Mouse (Mus musculus) CH12.LX (cell line): Measurements from ENCODE around the gene Tnfrsf9. TPM values are rescaled to one million over a fixed set of nuclear protein-coding genes. Genes with fewer than 3 reads are reported as not detected.

ENCODE experiments used
- DNase-seq: peaks from one replicate; pipeline ENCODE4 v3.0.0-alpha.2; 2013; ENCODE audit errors: extremely low read depth
- H3K27ac ChIP-seq: 2 replicates; pipeline ENCODE4 v1.5.1; 2012; ENCODE audit warnings: low read depth, mild to moderate bottlenecking, control low read depth, moderate library complexity; ENCODE audit not compliant: insufficient read depth
- H3K27me3 ChIP-seq: replicated peaks from 2 replicates; pipeline ENCODE3; 2012; ENCODE audit warnings: inconsistent platforms
- H3K36me3 ChIP-seq, 2 experiments: replicated peaks in 1 of 2; 2 replicates each; pipeline versions ENCODE3 to v1.6.1; 2012; ENCODE audit warnings: inconsistent platforms in 1 of 2, low read length in 1 of 2, mild to moderate bottlenecking in 1 of 2, mixed read lengths in 1 of 2, moderate library complexity in 1 of 2; ENCODE audit not compliant: control insufficient read depth in 1 of 2, insufficient read depth in 1 of 2
- H3K4me1 ChIP-seq, 2 experiments: 2 replicates each; pipeline ENCODE4 v1.6.1; 2012; ENCODE audit warnings: inconsistent platforms in 1 of 2, moderate library complexity in 1 of 2; ENCODE audit not compliant: insufficient read depth in 2 of 2, control insufficient read depth in 1 of 2
- H3K4me2 ChIP-seq: 2 replicates; pipeline ENCODE4 v1.6.1; 2012; ENCODE audit warnings: low read depth, mild to moderate bottlenecking, control low read depth; ENCODE audit not compliant: poor library complexity, insufficient read depth, severe bottlenecking
- H3K4me3 ChIP-seq, 3 experiments: fragments of 150-350 bp in 1 of 3; sonication (generic) in 1 of 3; replicated peaks in 1 of 3; 2 replicates each; pipeline versions ENCODE3 to v1.5.1; 2011 to 2012; ENCODE audit warnings: low read depth in 2 of 3, low read length in 2 of 3, mild to moderate bottlenecking in 2 of 3, moderate library complexity in 2 of 3, control low read depth in 1 of 3, improper control_type of control experiment in 1 of 3, inconsistent platforms in 1 of 3, mixed read lengths in 1 of 3; ENCODE audit not compliant: poor library complexity in 1 of 3
- H3K79me2 ChIP-seq: replicated peaks from 2 replicates; pipeline ENCODE4 v1.6.1; 2012; ENCODE audit warnings: mild to moderate bottlenecking, moderate library complexity; ENCODE audit not compliant: control insufficient read depth, poor library complexity, insufficient read depth, severe bottlenecking; ENCODE audit errors: extremely low read depth
- H3K9ac ChIP-seq: 2 replicates; pipeline ENCODE4 v1.6.1; 2012; ENCODE audit warnings: low read depth, mild to moderate bottlenecking, control low read depth, moderate library complexity; ENCODE audit not compliant: insufficient read depth
- H3K9me3 ChIP-seq: replicated peaks from 2 replicates; pipeline ENCODE3; 2012; ENCODE audit warnings: low read length, inconsistent platforms, mixed read lengths
- BHLHE40 ChIP-seq: IDR thresholded peaks from 2 replicates; pipeline ENCODE4 v1.6.1; 2011; ENCODE audit warnings: mild to moderate bottlenecking, low read depth, low read length, improper control_type of control experiment
- CHD1 ChIP-seq: IDR thresholded peaks from 2 replicates; pipeline ENCODE4 v1.6.1; 2012; ENCODE audit warnings: low read depth, low read length, improper control_type of control experiment, inconsistent platforms
- CTCF ChIP-seq, 2 experiments: IDR thresholded peaks in 1 of 2; conservative IDR thresholded peaks in 1 of 2; 2 replicates each; pipeline ENCODE4 v1.5.1; 2011 to 2012; ENCODE audit warnings: low read depth in 2 of 2, low read length in 2 of 2, improper control_type of control experiment in 1 of 2, inconsistent platforms in 1 of 2, mild to moderate bottlenecking in 1 of 2, moderate library complexity in 1 of 2
- ELF1 ChIP-seq: IDR thresholded peaks from 2 replicates; pipeline ENCODE4 v1.6.1; 2014; ENCODE audit warnings: low read depth, mild to moderate bottlenecking, inconsistent platforms, low read length, improper control_type of control experiment
- EP300 ChIP-seq: IDR thresholded peaks from 2 replicates; pipeline ENCODE4 v1.6.1; 2011; ENCODE audit warnings: low read length, improper control_type of control experiment
- GABPA ChIP-seq: IDR thresholded peaks from 2 replicates; pipeline ENCODE4 v1.6.1; 2012; ENCODE audit warnings: low read depth, low read length, improper control_type of control experiment, inconsistent platforms; ENCODE audit not compliant: insufficient replicate concordance
- HCFC1 ChIP-seq: IDR thresholded peaks from 2 replicates; pipeline ENCODE4 v1.6.1; 2012; ENCODE audit warnings: low read depth, mild to moderate bottlenecking, inconsistent platforms, low read length, improper control_type of control experiment
- IRF4 ChIP-seq: IDR thresholded peaks from 2 replicates; pipeline ENCODE4 v1.6.1; 2014; ENCODE audit warnings: low read depth, mild to moderate bottlenecking, inconsistent platforms, low read length, improper control_type of control experiment
- JUN ChIP-seq: IDR thresholded peaks from 2 replicates; pipeline ENCODE4 v1.6.1; 2011; ENCODE audit warnings: low read depth, mild to moderate bottlenecking, low read length, improper control_type of control experiment, moderate library complexity; ENCODE audit not compliant: insufficient read depth
- JUND ChIP-seq: conservative IDR thresholded peaks from 2 replicates; pipeline ENCODE4 v1.6.1; 2011; ENCODE audit warnings: low read depth, low read length, improper control_type of control experiment
- KAT2A ChIP-seq: IDR thresholded peaks from 2 replicates; pipeline ENCODE4 v1.6.1; 2012; ENCODE audit warnings: low read length, improper control_type of control experiment, inconsistent platforms; ENCODE audit not compliant: insufficient replicate concordance
- MAX ChIP-seq: IDR thresholded peaks from 2 replicates; pipeline ENCODE4 v1.6.1; 2011; ENCODE audit warnings: low read length, improper control_type of control experiment
- MAZ ChIP-seq: IDR thresholded peaks from 2 replicates; pipeline ENCODE4 v1.6.1; 2012; ENCODE audit warnings: low read depth, mild to moderate bottlenecking, inconsistent platforms, low read length, improper control_type of control experiment, moderate library complexity
- MEF2A ChIP-seq: IDR thresholded peaks from 2 replicates; pipeline ENCODE4 v1.6.1; 2014; ENCODE audit warnings: low read depth, mild to moderate bottlenecking, inconsistent platforms, low read length, improper control_type of control experiment, borderline replicate concordance
- MXI1 ChIP-seq: IDR thresholded peaks from 2 replicates; pipeline ENCODE4 v1.6.1; 2011; ENCODE audit warnings: mild to moderate bottlenecking, low read depth, low read length, improper control_type of control experiment
- MYC ChIP-seq: IDR thresholded peaks from 2 replicates; pipeline ENCODE4 v1.6.1; 2011; ENCODE audit warnings: low read depth, mild to moderate bottlenecking, improper control_type of control experiment, low read length
- NELFE ChIP-seq: IDR thresholded peaks from 2 replicates; pipeline ENCODE4 v1.6.1; 2011; ENCODE audit warnings: low read depth, low read length, improper control_type of control experiment
- PAX5 ChIP-seq: IDR thresholded peaks from 2 replicates; pipeline ENCODE4 v1.6.1; 2012; ENCODE audit warnings: low read length, inconsistent platforms, mixed read lengths
- POLR2A ChIP-seq: IDR thresholded peaks from 2 replicates; pipeline ENCODE4 v1.6.1; 2011; ENCODE audit warnings: low read depth, mild to moderate bottlenecking, improper control_type of control experiment, low read length
- RAD21 ChIP-seq: IDR thresholded peaks from 2 replicates; pipeline ENCODE4 v1.6.1; 2011; ENCODE audit warnings: low read depth, mild to moderate bottlenecking, low read length, improper control_type of control experiment, moderate library complexity
- RCOR1 ChIP-seq: conservative IDR thresholded peaks from 2 replicates; pipeline ENCODE4 v1.6.1; 2012; ENCODE audit warnings: low read depth, mild to moderate bottlenecking, inconsistent platforms, low read length, improper control_type of control experiment
- SIN3A ChIP-seq: IDR thresholded peaks from 2 replicates; pipeline ENCODE4 v1.6.1; 2012; ENCODE audit warnings: low read length, improper control_type of control experiment, inconsistent platforms
- SMC3 ChIP-seq: IDR thresholded peaks from 2 replicates; pipeline ENCODE4 v1.6.1; 2011; ENCODE audit warnings: low read depth, low read length, improper control_type of control experiment
- TBP ChIP-seq: conservative IDR thresholded peaks from 2 replicates; pipeline ENCODE4 v1.6.1; 2011; ENCODE audit warnings: low read depth, low read length, improper control_type of control experiment
- TCF12 ChIP-seq: IDR thresholded peaks from 2 replicates; pipeline ENCODE4 v1.6.1; 2014; ENCODE audit warnings: low read depth, mild to moderate bottlenecking, inconsistent platforms, low read length, improper control_type of control experiment
- ZC3H11A ChIP-seq: IDR thresholded peaks from 2 replicates; pipeline ENCODE4 v1.6.1; 2012; ENCODE audit warnings: low read depth, mild to moderate bottlenecking, inconsistent platforms, low read length, improper control_type of control experiment
- ZKSCAN1 ChIP-seq: IDR thresholded peaks from 2 replicates; pipeline ENCODE4 v1.6.1; 2012; ENCODE audit warnings: low read depth, inconsistent platforms, low read length, improper control_type of control experiment, borderline replicate concordance
- ZMIZ1 ChIP-seq: IDR thresholded peaks from 2 replicates; pipeline ENCODE4 v1.6.1; 2012; ENCODE audit warnings: low read depth, mild to moderate bottlenecking, inconsistent platforms, low read length, improper control_type of control experiment
- ZNF384 ChIP-seq: IDR thresholded peaks from 2 replicates; pipeline ENCODE4 v1.6.1; 2012; ENCODE audit warnings: low read depth, low read length, improper control_type of control experiment, inconsistent platforms
- dilution Hi-C: fragments of 300-500 bp; cut with MboI; formaldehyde crosslinking; loops from 2 replicates; pipeline ENCODE4 v1.14.3; 2020; ENCODE audit warnings: low sequenced_read_pairs; ENCODE audit not compliant: extremely low pct_unique_long_range_greater_than_20kb, extremely low pct_ligation_motif_present
- in situ Hi-C: fragments of 300-500 bp; cut with MboI; formaldehyde crosslinking; loops from 3 replicates; pipeline ENCODE4 v1.14.3; 2019; ENCODE audit warnings: low sequenced_read_pairs, low pct_ligation_motif_present, low pct_unique_long_range_greater_than_20kb, mixed read lengths
- polyA plus RNA-seq: library from polyadenylated mRNA; unstranded; fragments of >175 nt; gene quantifications from 2 replicates; pipeline ENCODE4 v1.2.1, GENCODE M21; 2012; ENCODE audit warnings: low read depth; ENCODE audit not compliant: insufficient read length
- total RNA-seq, 2 experiments: library from RNA; depleted of rRNA; stranded (reverse); fragments of 300-350 nt in 1 of 2; fragments of >200 nt in 1 of 2; gene quantifications; 2 replicates each; pipeline ENCODE4 v1.2.3; 2012 to 2014

Tnfrsf9 gene
- total and polyA plus RNA-seq, 3 experiments, result 2.2 to 3.1 (median 2.9) TPM

GRCm38 (mm10) chr4:150913743-150914142 lies 619 bp upstream of the Tnfrsf9 start:
- Histone ChIP-seq H3K4me3 (peak overlapping the region; percentile 63 to 71 (median 68)), H3K9ac (peak overlapping the region; percentile 70), H3K4me2 (peak overlapping the region; percentile 87), H3K27me3 (no peaks in the 10 kb centered on the region), H3K4me1 (peaks cover 8 to 25% of the 10 kb centered on the region in 2 experiments; a peak in 3 of 4 replicates), H3K36me3 (peaks cover 0 to 3% of the 10 kb centered on the region in 2 experiments), H3K79me2 (peaks cover 8% of the 10 kb centered on the region), H3K27ac (peak overlapping the region; percentile 3; the same call in 1 of the 2 replicates), H3K9me3 (no peaks in the 10 kb centered on the region)
- TF ChIP-seq ELF1 (no peak), CHD1 (0 out of 2 replicates have a peak, but pooled peaks have one; percentile 34), IRF4 (no peak), MEF2A (no peak), MAX (peak; percentile 76; the same call in 1 of the 2 replicates), BHLHE40 (peak; percentile 97), MYC (peak; percentile 86)
- in situ Hi-C loops (no loop called here), dilution Hi-C loops (no loop called here)
- DNase-seq, result peak; percentile 38

GRCm38 (mm10) chr4:150915181-150915906 lies 982 bp downstream of the Tnfrsf9 start:
- Histone ChIP-seq H3K27ac (peak overlapping the region; percentile 79), H3K36me3 (peaks cover 0 to 3% of the 10 kb centered on the region in 2 experiments), H3K4me1 (peaks cover 8 to 21% of the 10 kb centered on the region in 2 experiments; a peak in 3 of 4 replicates), H3K9me3 (no peaks in the 10 kb centered on the region), H3K4me2 (peak overlapping the region; percentile 91), H3K9ac (peak overlapping the region; percentile 79), H3K27me3 (peaks cover 2% of the 10 kb centered on the region), H3K4me3 (peak overlapping the region; percentile 63 to 92 (median 64)), H3K79me2 (no peaks in the 10 kb centered on the region)
- peak; percentile 67 for DNase-seq
- dilution Hi-C loops, result no loop called here
- in situ Hi-C loops, result no loop called here
- TF ChIP-seq IRF4, result no peak
- TF ChIP-seq JUND, result no peak
- TF ChIP-seq EP300, result no peak
- no peak for TF ChIP-seq ZNF384
- TF ChIP-seq HCFC1, result peak; percentile 43; the same call in 1 of the 2 replicates
- no peak for TF ChIP-seq PAX5
- TF ChIP-seq ZMIZ1, result no peak
- no peak for TF ChIP-seq RAD21
- TF ChIP-seq ZKSCAN1, result no peak
- TF ChIP-seq MEF2A, result no peak; the same call in 1 of the 2 replicates
- 0 out of 2 replicates have a peak, but pooled peaks have one; percentile 15 for TF ChIP-seq SIN3A
- TF ChIP-seq RCOR1, result no peak
- TF ChIP-seq GABPA, result no peak
- TF ChIP-seq MYC, result peak; percentile 38; the same call in 1 of the 2 replicates
- no peak; a peak in 1 of 4 replicates for TF ChIP-seq CTCF (conservative IDR thresholded peaks at IDR 0.05 in 1 of 2, IDR thresholded peaks at IDR 0.05 in 1 of 2; ENCODE audit: low read depth in 2 of 2, low read length in 2 of 2)
- no peak for TF ChIP-seq ZC3H11A
- peak; percentile 43; the same call in 1 of the 2 replicates for TF ChIP-seq ELF1
- TF ChIP-seq POLR2A, result peak; percentile 19; the same call in 1 of the 2 replicates
- TF ChIP-seq MAZ, result no peak
- TF ChIP-seq NELFE, result peak; percentile 58; the same call in 1 of the 2 replicates
- TF ChIP-seq JUN, result no peak
- 0 out of 2 replicates have a peak, but pooled peaks have one; percentile 34 for TF ChIP-seq MAX
- no peak for TF ChIP-seq SMC3
- TF ChIP-seq TCF12, result peak; percentile 25; the same call in 1 of the 2 replicates
- peak; percentile 24; the same call in 1 of the 2 replicates for TF ChIP-seq BHLHE40
- TF ChIP-seq KAT2A, result no peak
- TF ChIP-seq TBP, result no peak
- no peak; the same call in 1 of the 2 replicates for TF ChIP-seq MXI1
- no peak for TF ChIP-seq CHD1
